Mouse (Mus musculus) kidney, postnatal 25 days (tissue): ENCODE measurements around the gene Rarg.
A peak's percentile ranks its signal among the peaks of the same experiment; 100 is the strongest.

Source experiments
- DNase-seq, 2 experiments: peaks; one replicate each; pipeline ENCODE4 v3.0.0; 2021; ENCODE audit warnings: mixed read lengths in 2 of 2

Gene Rarg

GRCm38 (mm10) chr15:102202971-102203834, 54.1 kb downstream of the Rarg start, which contains the start of gene Zfp740:
Zfp740 (plus strand) TSS chr15:102203249.
- peak; percentile 96 to 99 for DNase-seq

- DNase-seq, result no peak
Observed at GRCm38 (mm10) chr15:102198841-102199240, 58.5 kb downstream of the Rarg start.

- peak in 1 of 2 experiments; percentile 53 for DNase-seq
Observed at GRCm38 (mm10) chr15:102195373-102195772, 61.9 kb downstream of the Rarg start.

GRCm38 (mm10) chr15:102194439-102194838, 62.9 kb downstream of the Rarg start:
- DNase-seq, result no peak

- DNase-seq, result no peak
Observed at GRCm38 (mm10) chr15:102193652-102194051, 63.7 kb downstream of the Rarg start.

GRCm38 (mm10) chr15:102192820-102193386, 64.4 kb downstream of the Rarg start:
- DNase-seq, result no peak

GRCm38 (mm10) chr15:102192271-102192812, 65.0 kb downstream of the Rarg start:
- DNase-seq, result no peak

GRCm38 (mm10) chr15:102191699-102192098, 65.6 kb downstream of the Rarg start:
- DNase-seq, result no peak

- peak; percentile 70 to 83 for DNase-seq
Observed at GRCm38 (mm10) chr15:102188883-102189282, 68.4 kb downstream of the Rarg start.

GRCm38 (mm10) chr15:102188096-102188495, 69.2 kb downstream of the Rarg start:
- DNase-seq, result peak in 1 of 2 experiments; percentile 69

GRCm38 (mm10) chr15:102186239-102186638, 71.1 kb downstream of the Rarg start:
- peak in 1 of 2 experiments; percentile 67 for DNase-seq
